13 mouse cellular contexts compared by ENCODE assay signal in the genomic region with DNA sequence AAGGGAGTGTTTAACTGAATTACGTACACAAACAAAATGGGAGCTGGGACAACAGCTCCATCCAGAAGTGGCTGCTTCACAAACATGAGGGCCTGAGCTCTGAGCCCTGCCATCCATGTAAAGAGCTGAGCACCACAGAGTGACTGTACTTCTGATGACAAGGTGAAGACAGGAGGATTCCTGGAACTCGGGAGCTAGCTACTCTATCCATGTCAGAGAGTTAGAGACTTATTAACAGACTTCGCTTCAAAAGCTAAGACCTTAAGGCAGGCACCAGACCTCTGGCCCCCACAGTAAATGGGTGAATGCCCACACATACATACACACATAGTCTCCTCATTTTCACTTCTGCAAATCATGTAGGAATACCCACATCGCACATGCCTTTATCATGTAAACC. TPM values are rescaled to one million over a fixed set of nuclear protein-coding genes. Genes with fewer than 3 reads are reported as not detected.
DNase-seq lines count a peak whose midpoint lies in the region; ATAC-seq and TF ChIP-seq lines count a peak whose summit lies in the region.
"Had no signal": no experiment of that assay in that cellular context is flagged by ENCODE, and none has a peak within 500 bp of the region (broad histone marks: within the 10 kb centered on the region; RNA-seq: fewer than 3 reads in every experiment).

No protein-coding gene starts in this region.

- POLR2A ChIA-PET in Patski (lab: Charles Lee): interaction anchor here (1.6 kb wide), 1 partner anchor 10 kb away, joined by 5 read pairs; no protein-coding TSS in a partner anchor

- TF ChIP-seq CTCF in Patski (IDR thresholded peaks at IDR 0.05): no peak

- 55% methylated on average over 4 of the region's 4 CpGs for WGBS in heart, embryonic 14.5 days

- CTCF ChIA-PET in Patski (lab: Charles Lee): interaction anchor here (1.2 to 1.9 kb wide), 3 partner anchors 8 to 10 kb away, joined by 3 to 7 read pairs (median 3); a partner anchor contains a TSS

- no peak overlapping the region for H3K4me3 ChIP-seq in heart, embryonic 14.5 days (ENCODE audit: control insufficient read depth in 1 of 2, insufficient read depth in 1 of 2, low read depth in 1 of 2, low read length in 2 of 2)
- H3K4me3 ChIP-seq: embryonic facial prominence, embryonic 13.5 days; forebrain, embryonic 15.5 days; liver, embryonic 15.5 days had no signal

- peak overlapping the region; percentile 55 to 89 for H3K27ac ChIP-seq in heart, embryonic 14.5 days (replicated peaks in 1 of 2; ENCODE audit: control insufficient read depth in 1 of 2, insufficient read depth in 1 of 2, low read depth in 2 of 2, low read length in 2 of 2)
- H3K27ac ChIP-seq: embryonic facial prominence, embryonic 13.5 days; forebrain, embryonic 15.5 days; hindbrain, embryonic 14.5 days; liver, embryonic 15.5 days had no signal

- DNase-seq in heart, postnatal 36 days: no peak
- peak; percentile 76 for DNase-seq in A20 (ENCODE audit: low read depth, low spot score)
- DNase-seq in Patski (ENCODE audit: low read depth, low spot score): no peak
- peak; percentile 19 for DNase-seq in kidney, postnatal 14 days
- no peak for DNase-seq in urinary bladder, postnatal 14 days (ENCODE audit: low spot score)
- no peak for DNase-seq in retina, postnatal 1 day
- DNase-seq in natural killer cell, adult 2 months (ENCODE audit: low spot score in 2 of 2): no peak
- DNase-seq: cerebellum, postnatal 10 days had no signal

- H3K4me2 ChIP-seq in heart, embryonic 14.5 days (ENCODE audit: low read length): peak overlapping the region; percentile 7; the same call in 1 of the 2 replicates
- H3K4me2 ChIP-seq: embryonic facial prominence, embryonic 13.5 days; forebrain, embryonic 15.5 days; hindbrain, embryonic 14.5 days; liver, embryonic 15.5 days had no signal

- H3K36me3 ChIP-seq in heart, embryonic 14.5 days (ENCODE audit: control insufficient read depth, insufficient read depth, low read length): peaks cover 10% of the 10 kb centered on the region
- H3K36me3 ChIP-seq: embryonic facial prominence, embryonic 13.5 days; forebrain, embryonic 15.5 days; liver, embryonic 15.5 days had no signal

- no peaks in the 10 kb centered on the region for H3K27me3 ChIP-seq in heart, embryonic 14.5 days (ENCODE audit: control insufficient read depth, insufficient read depth, low read length)
- H3K27me3 ChIP-seq in Patski: no peaks in the 10 kb centered on the region
- H3K27me3 ChIP-seq: embryonic facial prominence, embryonic 13.5 days; forebrain, embryonic 15.5 days; liver, embryonic 15.5 days had no signal

- in situ Hi-C loops in Patski (cut with MboI; ENCODE audit: low pct_unique_long_range_greater_than_20kb): no loop called here

- no peak overlapping the region for H3K9ac ChIP-seq in heart, embryonic 14.5 days (ENCODE audit: low read length)
- H3K9ac ChIP-seq: embryonic facial prominence, embryonic 13.5 days; forebrain, embryonic 15.5 days; hindbrain, embryonic 14.5 days; liver, embryonic 15.5 days had no signal

- intact Hi-C loops in heart, postnatal 36 days (cut with DNase I): no loop called here

- peaks cover 42 to 55% of the 10 kb centered on the region in 2 experiments for H3K4me1 ChIP-seq in heart, embryonic 14.5 days (ENCODE audit: control insufficient read depth in 2 of 2, insufficient read depth in 2 of 2, low read length in 2 of 2)
- H3K4me1 ChIP-seq: forebrain, embryonic 15.5 days had no signal

- no peaks in the 10 kb centered on the region for H3K9me3 ChIP-seq in heart, embryonic 14.5 days (ENCODE audit: control insufficient read depth, low read length)
- H3K9me3 ChIP-seq: embryonic facial prominence, embryonic 13.5 days; forebrain, embryonic 15.5 days; liver, embryonic 15.5 days had no signal

- no peak for ATAC-seq in heart, embryonic 14.5 days (ENCODE audit: insufficient number of reproducible peaks, insufficient read depth, low FRiP score, low read depth)
- peak; percentile 58 for ATAC-seq in Patski
- ATAC-seq: forebrain, embryonic 15.5 days had no signal

RNA-seq across cellular contexts. Expression of a gene that starts 11.6 kb away (rescaled TPM):
- polyA plus RNA-seq in heart, embryonic 14.5 days (2014; fragmentation: Nextera tagmentation; extraction: Ambion mirVana): 187 and 197 TPM in 2 replicates
- 10 to 100 TPM; 49.0 to 65.7 TPM for total RNA-seq in heart, postnatal 36 days (2021)
- 220 TPM for polyA plus RNA-seq in Patski (2021)

Comparison
In these comparisons a context has a peak if more than half of its experiments do, and no peak if none do; other contexts are left out.
1. DNase-seq: peak in A20 (single experiment) and kidney, postnatal 14 days (single experiment); none in heart, postnatal 36 days (0 of 2), Patski (single experiment), urinary bladder, postnatal 14 days (single experiment), retina, postnatal 1 day (single experiment) and natural killer cell, adult 2 months (0 of 2).